Mouse (Mus musculus) forebrain, embryonic 14.5 days (tissue): ENCODE data around the gene Adm2. TPM values are rescaled to one million over a fixed set of nuclear protein-coding genes. Genes with fewer than 3 reads are reported as not detected.

Experiments
- ATAC-seq: fragments of 200-750 bp; cut with Nextera tagmentation; 2 replicates; pipeline ENCODE4 v1.8.0; 2017; ENCODE audit warnings: mild to moderate bottlenecking, moderate library complexity
- DNase-seq: peaks from one replicate; pipeline ENCODE4 v3.0.0-alpha.2; 2015; ENCODE audit warnings: low spot score
- H3K27ac ChIP-seq: fragments of 300-500 bp; sonication (generic); 2 replicates; pipeline ENCODE4 v1.5.1; 2014; ENCODE audit warnings: low read depth, mild to moderate bottlenecking, control low read depth, low read length, moderate library complexity
- H3K27me3 ChIP-seq: fragments of 300-500 bp; sonication (generic); replicated peaks from 2 replicates; pipeline ENCODE4 v1.6.1; 2014; ENCODE audit warnings: low read length, control low read depth, mixed read lengths; ENCODE audit not compliant: control insufficient read depth, insufficient read depth
- H3K36me3 ChIP-seq: fragments of 300-500 bp; sonication (generic); 2 replicates; pipeline ENCODE4 v1.6.1; 2014; ENCODE audit warnings: low read length, control low read depth; ENCODE audit not compliant: control insufficient read depth, insufficient read depth
- H3K4me1 ChIP-seq: fragments of 300-500 bp; sonication (generic); 2 replicates; pipeline ENCODE4 v1.6.1; 2014; ENCODE audit warnings: antibody characterized with exemption, low read length, control low read depth; ENCODE audit not compliant: control insufficient read depth, insufficient read depth
- H3K4me2 ChIP-seq: fragments of 300-500 bp; sonication (generic); 2 replicates; pipeline ENCODE4 v1.6.1; 2014; ENCODE audit warnings: mild to moderate bottlenecking, control low read depth, low read length
- H3K4me3 ChIP-seq: fragments of 300-500 bp; sonication (generic); 2 replicates; pipeline ENCODE4 v1.5.1; 2014; ENCODE audit warnings: low read depth, low read length, control low read depth
- H3K9ac ChIP-seq: fragments of 300-500 bp; sonication (generic); 2 replicates; pipeline ENCODE4 v1.6.1; 2014; ENCODE audit warnings: mild to moderate bottlenecking, low read length, control low read depth, moderate library complexity
- H3K9me3 ChIP-seq: fragments of 300-500 bp; sonication (generic); replicated peaks from 2 replicates; pipeline ENCODE4 v1.6.1; 2016; ENCODE audit warnings: low read length, control low read depth, mixed read lengths; ENCODE audit not compliant: control insufficient read depth
- WGBS: fragments of 180-500 bp; shearing (Covaris S2); extraction: QIAGEN DNeasy Blood & Tissue Kit; methylation state at CpG from one replicate; pipeline ENCODE4 v1.1.7; 2014; 5-methylcytosine and 5-hydroxymethylcytosine counted together
- polyA plus RNA-seq: library from polyadenylated mRNA; unstranded; fragments of >200 nt; fragmentation: Nextera tagmentation; extraction: Ambion mirVana; gene quantifications from 2 replicates; pipeline ENCODE4 v1.2.1, GENCODE M21; 2014

Gene Adm2
- not detected in 2 replicates for polyA plus RNA-seq

GRCm38 (mm10) chr15:89322670-89323522 is at the start of gene Adm2:
Gene Adm2, plus strand, starts transcription at chr15:89322720.
- 6% methylated on average over 26 of the region's 26 CpGs for WGBS
- DNase-seq (no peak), ATAC-seq (no peak)
- peak within 1 kb of the TSS; percentile 21; the same call in 1 of the 2 replicates for H3K4me2 ChIP-seq
- H3K27ac ChIP-seq, result no peak within 1 kb of the TSS
- H3K36me3 ChIP-seq, result no peaks in the 10 kb centered on the region
- 0 out of 2 replicates have a peak, but pooled peaks cover 7% of the 10 kb centered on the region for H3K27me3 ChIP-seq
- no peaks in the 10 kb centered on the region for H3K4me1 ChIP-seq
- H3K4me3 ChIP-seq, result no peak within 1 kb of the TSS
- peak within 1 kb of the TSS; percentile 32; the same call in 1 of the 2 replicates for H3K9ac ChIP-seq
- no peaks in the 10 kb centered on the region for H3K9me3 ChIP-seq

- Histone ChIP-seq H3K27ac (no peak overlapping the region), H3K9ac (no peak overlapping the region), H3K9me3 (no peaks in the 10 kb centered on the region), H3K4me2 (no peak overlapping the region), H3K36me3 (peaks cover 83% of the 10 kb centered on the region), H3K27me3 (no peaks in the 10 kb centered on the region), H3K4me3 (no peak overlapping the region), H3K4me1 (no peaks in the 10 kb centered on the region)
- no peak for ATAC-seq
- WGBS, result 85% methylated on average over 3 of the region's 3 CpGs
- DNase-seq, result no peak
These were observed 47.0 kb upstream of the Adm2 start for GRCm38 (mm10) chr15:89275497-89275896.

GRCm38 (mm10) chr15:89277366-89277765 is 45.2 kb upstream of the Adm2 start:
- DNase-seq (no peak), ATAC-seq (no peak)
- no peaks in the 10 kb centered on the region for H3K4me1 ChIP-seq
- WGBS, result 96% methylated on average over 4 of the region's 4 CpGs
- no peak overlapping the region for H3K27ac ChIP-seq
- no peak overlapping the region for H3K9ac ChIP-seq
- H3K9me3 ChIP-seq, result no peaks in the 10 kb centered on the region
- no peaks in the 10 kb centered on the region for H3K27me3 ChIP-seq
- peaks cover 93% of the 10 kb centered on the region for H3K36me3 ChIP-seq
- no peak overlapping the region for H3K4me2 ChIP-seq
- no peak overlapping the region for H3K4me3 ChIP-seq

- 82% methylated on average over 6 of the region's 6 CpGs for WGBS
- Histone ChIP-seq H3K27ac (no peak overlapping the region), H3K9me3 (no peaks in the 10 kb centered on the region), H3K4me3 (no peak overlapping the region), H3K4me1 (no peaks in the 10 kb centered on the region), H3K4me2 (no peak overlapping the region), H3K9ac (no peak overlapping the region), H3K27me3 (no peaks in the 10 kb centered on the region), H3K36me3 (peaks cover 99% of the 10 kb centered on the region)
- no peak for ATAC-seq
- DNase-seq, result no peak
These were observed 40.0 kb upstream of the Adm2 start for GRCm38 (mm10) chr15:89282546-89282945.

GRCm38 (mm10) chr15:89284094-89284493 is 38.4 kb upstream of the Adm2 start:
- ATAC-seq, result no peak

GRCm38 (mm10) chr15:89285004-89285403 is 37.5 kb upstream of the Adm2 start:
- Histone ChIP-seq H3K9ac (no peak overlapping the region), H3K4me2 (no peak overlapping the region), H3K27ac (no peak overlapping the region), H3K36me3 (peaks cover 99% of the 10 kb centered on the region), H3K9me3 (no peaks in the 10 kb centered on the region), H3K4me3 (no peak overlapping the region), H3K27me3 (no peaks in the 10 kb centered on the region), H3K4me1 (no peaks in the 10 kb centered on the region)
- ATAC-seq (no peak), DNase-seq (peak; percentile 41)

More at GRCm38 (mm10) chr15:89284094-89284493, 38.4 kb upstream of the Adm2 start:
- Histone ChIP-seq H3K4me1 (no peaks in the 10 kb centered on the region), H3K9ac (no peak overlapping the region), H3K27me3 (no peaks in the 10 kb centered on the region), H3K4me3 (no peak overlapping the region), H3K27ac (no peak overlapping the region), H3K9me3 (no peaks in the 10 kb centered on the region), H3K4me2 (no peak overlapping the region), H3K36me3 (peaks cover 99% of the 10 kb centered on the region)
- DNase-seq, result no peak
- WGBS, result 82% methylated on average over 2 of the region's 2 CpGs

- DNase-seq, result no peak
- no peak overlapping the region for H3K27ac ChIP-seq
- no peak overlapping the region for H3K4me3 ChIP-seq
- peaks cover 99% of the 10 kb centered on the region for H3K36me3 ChIP-seq
- H3K9ac ChIP-seq, result no peak overlapping the region
- WGBS, result 96% methylated on average over 5 of the region's 5 CpGs
- H3K4me2 ChIP-seq, result no peak overlapping the region
- H3K4me1 ChIP-seq, result no peaks in the 10 kb centered on the region
- ATAC-seq, result no peak
- H3K27me3 ChIP-seq, result no peaks in the 10 kb centered on the region
- no peaks in the 10 kb centered on the region for H3K9me3 ChIP-seq
These were observed 37.0 kb upstream of the Adm2 start for GRCm38 (mm10) chr15:89285478-89285877.

- WGBS, result 86% methylated on average over 7 of the region's 7 CpGs
These were observed 36.4 kb upstream of the Adm2 start for GRCm38 (mm10) chr15:89286114-89286513.

GRCm38 (mm10) chr15:89286582-89286981 is 35.9 kb upstream of the Adm2 start:
- no peaks in the 10 kb centered on the region for H3K4me1 ChIP-seq
- H3K27ac ChIP-seq, result no peak overlapping the region
- ATAC-seq (no peak), DNase-seq (no peak)
- H3K4me2 ChIP-seq, result no peak overlapping the region
- no peak overlapping the region for H3K9ac ChIP-seq
- WGBS, result 77% methylated on average over 5 of the region's 5 CpGs
- no peaks in the 10 kb centered on the region for H3K27me3 ChIP-seq
- H3K36me3 ChIP-seq, result peaks cover 99% of the 10 kb centered on the region
- no peaks in the 10 kb centered on the region for H3K9me3 ChIP-seq
- H3K4me3 ChIP-seq, result no peak overlapping the region

More at GRCm38 (mm10) chr15:89286114-89286513, 36.4 kb upstream of the Adm2 start:
- Histone ChIP-seq H3K4me2 (no peak overlapping the region), H3K36me3 (peaks cover 99% of the 10 kb centered on the region), H3K9ac (no peak overlapping the region), H3K9me3 (no peaks in the 10 kb centered on the region), H3K27ac (no peak overlapping the region), H3K4me3 (no peak overlapping the region), H3K4me1 (no peaks in the 10 kb centered on the region), H3K27me3 (no peaks in the 10 kb centered on the region)
- DNase-seq, result no peak
- no peak for ATAC-seq
